In genomic region chr16:17721114-17721808, GRCm38 (mm10) we compare ENCODE assay signal across 9 mouse cellular contexts. TPM values are rescaled to one million over a fixed set of nuclear protein-coding genes. Genes with fewer than 3 reads are reported as not detected.
DNase-seq lines count a peak whose midpoint lies in the region; ATAC-seq and TF ChIP-seq lines count a peak whose summit lies in the region.
"Had no signal": no experiment of that assay in that cellular context is flagged by ENCODE, and none has a peak within 500 bp of the region (broad histone marks: within the 10 kb centered on the region; RNA-seq: fewer than 3 reads in every experiment).

No protein-coding gene starts in this region.

- H3K27ac ChIP-seq in layer of hippocampus, adult 2 months = peak overlapping the region; percentile 94
- H3K27ac ChIP-seq in embryonic facial prominence, embryonic 14.5 days (replicated peaks; ENCODE audit: low read depth, low read length) = no peak overlapping the region
- no peak overlapping the region for H3K27ac ChIP-seq in limb, embryonic 11.5 days (replicated peaks; ENCODE audit: low read depth, low read length)
- H3K27ac ChIP-seq in neural tube, embryonic 13.5 days (replicated peaks) = no peak overlapping the region

- TF ChIP-seq CTCF in layer of hippocampus, adult 2 months (conservative IDR thresholded peaks at IDR 0.05) = no peak

- 61% methylated on average over 9 of the region's 9 CpGs for WGBS in embryonic facial prominence, embryonic 14.5 days
- WGBS in limb, embryonic 11.5 days = 67% methylated on average over 9 of the region's 9 CpGs
- WGBS in neural tube, embryonic 13.5 days = 75% methylated on average over 9 of the region's 9 CpGs

- no peak for DNase-seq in layer of hippocampus, adult 2 months (ENCODE audit: low spot score in 2 of 2)
- DNase-seq in layer of hippocampus, postnatal 10 days (ENCODE audit: low spot score in 2 of 2) = no peak
- DNase-seq in embryonic facial prominence, embryonic 14.5 days (ENCODE audit: low spot score) = no peak
- no peak for DNase-seq in limb, embryonic 11.5 days (ENCODE audit: low spot score)
- DNase-seq in adipocyte (ENCODE audit: low spot score) = no peak
- DNase-seq in embryo, embryonic 10 days (ENCODE audit: low spot score) = no peak
- no peak for DNase-seq in embryo, embryonic 9.5 days (ENCODE audit: extremely low spot score)
- DNase-seq: kidney, postnatal 25 days had no signal

- no peaks in the 10 kb centered on the region for H3K27me3 ChIP-seq in embryonic facial prominence, embryonic 14.5 days (replicated peaks; ENCODE audit: control insufficient read depth, insufficient read depth, low read length)
- no peaks in the 10 kb centered on the region for H3K27me3 ChIP-seq in limb, embryonic 11.5 days (ENCODE audit: control insufficient read depth, insufficient read depth, low read length)
- H3K27me3 ChIP-seq in neural tube, embryonic 13.5 days = no peaks in the 10 kb centered on the region

- H3K4me2 ChIP-seq in embryonic facial prominence, embryonic 14.5 days (ENCODE audit: low read depth, low read length) = peak overlapping the region; percentile 80
- H3K4me2 ChIP-seq in limb, embryonic 11.5 days (ENCODE audit: low read depth, severe bottlenecking) = peak overlapping the region; percentile 69
- H3K4me2 ChIP-seq in neural tube, embryonic 13.5 days = peak overlapping the region; percentile 92

- no peak for ATAC-seq in embryonic facial prominence, embryonic 14.5 days (ENCODE audit: low read depth)
- ATAC-seq in limb, embryonic 11.5 days (ENCODE audit: insufficient number of reproducible peaks, low FRiP score, low TSS enrichment, low read depth) = no peak
- no peak for ATAC-seq in neural tube, embryonic 13.5 days (ENCODE audit: low read depth)

- H3K9ac ChIP-seq in embryonic facial prominence, embryonic 14.5 days (ENCODE audit: low read depth, low read length) = peak overlapping the region; percentile 95
- no peak overlapping the region; the same call in 1 of the 2 replicates for H3K9ac ChIP-seq in limb, embryonic 11.5 days (ENCODE audit: low read length)
- peak overlapping the region; percentile 97 for H3K9ac ChIP-seq in neural tube, embryonic 13.5 days

- peaks cover 11% of the 10 kb centered on the region for H3K4me1 ChIP-seq in embryonic facial prominence, embryonic 14.5 days (ENCODE audit: control insufficient read depth, insufficient read depth, low read length)
- H3K4me1 ChIP-seq in limb, embryonic 11.5 days (ENCODE audit: control insufficient read depth, insufficient read depth, low read length) = no peaks in the 10 kb centered on the region
- peaks cover 17% of the 10 kb centered on the region for H3K4me1 ChIP-seq in neural tube, embryonic 13.5 days (replicated peaks)

- no peaks in the 10 kb centered on the region for H3K9me3 ChIP-seq in embryonic facial prominence, embryonic 14.5 days (ENCODE audit: control insufficient read depth, low read length)
- H3K9me3 ChIP-seq in limb, embryonic 11.5 days (ENCODE audit: control insufficient read depth, low read length) = no peaks in the 10 kb centered on the region
- no peaks in the 10 kb centered on the region for H3K9me3 ChIP-seq in neural tube, embryonic 13.5 days

- peak overlapping the region; percentile 99 for H3K4me3 ChIP-seq in layer of hippocampus, adult 2 months
- H3K4me3 ChIP-seq in embryonic facial prominence, embryonic 14.5 days (ENCODE audit: low read depth, low read length) = peak overlapping the region; percentile 92
- H3K4me3 ChIP-seq in limb, embryonic 11.5 days (ENCODE audit: low read depth, low read length) = peak overlapping the region; percentile 95; the same call in 1 of the 2 replicates
- H3K4me3 ChIP-seq in neural tube, embryonic 13.5 days = peak overlapping the region; percentile 92

- no peaks in the 10 kb centered on the region for H3K36me3 ChIP-seq in embryonic facial prominence, embryonic 14.5 days (ENCODE audit: control insufficient read depth, insufficient read depth, low read length)
- no peaks in the 10 kb centered on the region for H3K36me3 ChIP-seq in limb, embryonic 11.5 days (ENCODE audit: control insufficient read depth, insufficient read depth, low read length)
- 0 out of 2 replicates have a peak, but pooled peaks cover 3% of the 10 kb centered on the region for H3K36me3 ChIP-seq in neural tube, embryonic 13.5 days

RNA-seq across cellular contexts. Expression of gene Med15, which starts 11.4 kb away (rescaled TPM):
- total RNA-seq in layer of hippocampus, adult 2 months (2021) = 10 to 100 TPM; 76.7 to 81.8 TPM
- total RNA-seq in layer of hippocampus, postnatal 10 days (2021) = 10 to 100 TPM; 66.2 to 69.6 TPM
- polyA plus RNA-seq in embryonic facial prominence, embryonic 14.5 days (2014; fragmentation: Nextera tagmentation; extraction: Ambion mirVana) = 35.2 and 36.1 TPM in 2 replicates
- 42.2 and 45.5 TPM in 2 replicates for polyA plus RNA-seq in limb, embryonic 11.5 days (2014; fragmentation: Nextera tagmentation; extraction: Ambion mirVana)
- polyA plus RNA-seq in neural tube, embryonic 13.5 days (2015; fragmentation: Nextera tagmentation; extraction: Ambion mirVana) = 46.6 and 56.0 TPM in 2 replicates

RNA-seq across cellular contexts. Expression of gene Klhl22, which starts 38.2 kb away (rescaled TPM):
- total RNA-seq in layer of hippocampus, adult 2 months (2021) = 100 to 1,000 TPM; 101 TPM
- 100 to 1,000 TPM; 108 TPM for total RNA-seq in layer of hippocampus, postnatal 10 days (2021)
- 77.1 and 90.9 TPM in 2 replicates for polyA plus RNA-seq in embryonic facial prominence, embryonic 14.5 days (2014; fragmentation: Nextera tagmentation; extraction: Ambion mirVana)
- polyA plus RNA-seq in limb, embryonic 11.5 days (2014; fragmentation: Nextera tagmentation; extraction: Ambion mirVana) = 68.2 and 68.7 TPM in 2 replicates
- polyA plus RNA-seq in neural tube, embryonic 13.5 days (2015; fragmentation: Nextera tagmentation; extraction: Ambion mirVana) = 76.2 and 77.1 TPM in 2 replicates
